ENCODE assay signal across 8 mouse cellular contexts in genomic region chr8:46153042-46153441, GRCm38 (mm10). TPM values are rescaled to one million over a fixed set of nuclear protein-coding genes. Genes with fewer than 3 reads are reported as not detected.
DNase-seq lines count a peak whose midpoint lies in the region; ATAC-seq and TF ChIP-seq lines count a peak whose summit lies in the region.

No protein-coding gene starts in this region.

- H3K4me1 ChIP-seq in heart, embryonic 12.5 days (replicated peaks): peaks cover 11% of the 10 kb centered on the region; the same call in 1 of the 2 replicates
- H3K4me1 ChIP-seq in thymus, adult 2 months (replicated peaks; ENCODE audit: control insufficient read depth, insufficient read depth, low read length): peaks cover 7% of the 10 kb centered on the region
- peaks cover 34% of the 10 kb centered on the region for H3K4me1 ChIP-seq in liver, embryonic 12.5 days

- 35% methylated on average over 2 of the region's 2 CpGs for WGBS in heart, embryonic 12.5 days
- WGBS in thymus, adult 2 months: 0% methylated on average over 2 of the region's 2 CpGs
- WGBS in liver, embryonic 12.5 days (ENCODE audit: insufficient replicate concordance): 24% methylated on average over 2 of the region's 2 CpGs

- peak overlapping the region; percentile 95 for H3K4me2 ChIP-seq in heart, embryonic 12.5 days
- H3K4me2 ChIP-seq in liver, embryonic 12.5 days: peak overlapping the region; percentile 100

- no peak for TF ChIP-seq CTCF in thymus, adult 2 months (IDR thresholded peaks at IDR 0.05; ENCODE audit: borderline replicate concordance, control insufficient read depth, extremely low read depth, insufficient read depth, low read length, poor library complexity)

- ATAC-seq in heart, embryonic 12.5 days (ENCODE audit: insufficient number of reproducible peaks, low FRiP score): no peak
- ATAC-seq in liver, embryonic 12.5 days: no peak

- H3K9me3 ChIP-seq in heart, embryonic 12.5 days (replicated peaks): peaks cover 2% of the 10 kb centered on the region; the same call in 1 of the 2 replicates
- H3K9me3 ChIP-seq in liver, embryonic 12.5 days (replicated peaks): no peaks in the 10 kb centered on the region

- no peak for DNase-seq in heart, adult 9 months (ENCODE audit: low spot score in 2 of 2)
- DNase-seq in thymus, adult 2 months: no peak
- DNase-seq in thymus, postnatal 10 days (ENCODE audit: low spot score in 2 of 2): no peak
- no peak for DNase-seq in frontal cortex, postnatal 25 days (ENCODE audit: low spot score in 2 of 2)
- DNase-seq in layer of hippocampus, adult 9-10 months (ENCODE audit: low spot score): no peak
- DNase-seq in right cerebral cortex, postnatal 10 days (ENCODE audit: low spot score in 2 of 2): no peak

- peak overlapping the region; percentile 92; the same call in 1 of the 2 replicates for H3K4me3 ChIP-seq in heart, embryonic 12.5 days
- H3K4me3 ChIP-seq in thymus, adult 2 months (ENCODE audit: control insufficient read depth, insufficient read depth, low read length): no peak overlapping the region
- peak overlapping the region; percentile 86 for H3K4me3 ChIP-seq in liver, embryonic 12.5 days

- no peaks in the 10 kb centered on the region for H3K36me3 ChIP-seq in heart, embryonic 12.5 days
- H3K36me3 ChIP-seq in thymus, adult 2 months (ENCODE audit: control insufficient read depth, insufficient read depth, low read length): no peaks in the 10 kb centered on the region
- H3K36me3 ChIP-seq in liver, embryonic 12.5 days: no peaks in the 10 kb centered on the region

- no peak overlapping the region for H3K9ac ChIP-seq in heart, embryonic 12.5 days
- peak overlapping the region; percentile 86; the same call in 1 of the 2 replicates for H3K9ac ChIP-seq in liver, embryonic 12.5 days

- 0 out of 2 replicates have a peak, but pooled peaks cover 6% of the 10 kb centered on the region for H3K27me3 ChIP-seq in heart, embryonic 12.5 days (replicated peaks)
- H3K27me3 ChIP-seq in thymus, adult 2 months (ENCODE audit: control insufficient read depth, insufficient read depth, low read length): no peaks in the 10 kb centered on the region
- H3K27me3 ChIP-seq in liver, embryonic 12.5 days (replicated peaks): peaks cover 12% of the 10 kb centered on the region; the same call in 1 of the 2 replicates

- TF ChIP-seq POLR2A in thymus, adult 2 months (IDR thresholded peaks at IDR 0.05; ENCODE audit: control insufficient read depth, extremely low read depth, insufficient read depth, low read length, poor library complexity): no peak

- no peak overlapping the region for H3K27ac ChIP-seq in heart, embryonic 12.5 days (ENCODE audit: poor library complexity, severe bottlenecking)
- peak overlapping the region; percentile 99; the same call in 1 of the 2 replicates for H3K27ac ChIP-seq in thymus, adult 2 months (ENCODE audit: control insufficient read depth, insufficient read depth, low read length)
- H3K27ac ChIP-seq in liver, embryonic 12.5 days: no peak overlapping the region

RNA-seq across cellular contexts. Expression of gene Snx25, which starts 1.1 kb away (rescaled TPM):
- 5.8 and 6.3 TPM in 2 replicates for polyA plus RNA-seq in heart, embryonic 12.5 days (2016; fragmentation: Nextera tagmentation; extraction: Ambion mirVana)
- 7.5 and 8.7 TPM in 2 replicates for polyA plus RNA-seq in thymus, adult 2 months (2012; rRNA removed)
- 5.7 and 6.2 TPM in 2 replicates for polyA plus RNA-seq in liver, embryonic 12.5 days (2016; fragmentation: Nextera tagmentation; extraction: Ambion mirVana)

RNA-seq across cellular contexts. Expression of gene Cfap97, which starts 1.5 kb away (rescaled TPM):
- polyA plus RNA-seq in heart, embryonic 12.5 days (2016; fragmentation: Nextera tagmentation; extraction: Ambion mirVana): 21.4 and 22.6 TPM in 2 replicates
- 7.5 and 8.1 TPM in 2 replicates for polyA plus RNA-seq in thymus, adult 2 months (2012; rRNA removed)
- 12.1 and 12.5 TPM in 2 replicates for polyA plus RNA-seq in liver, embryonic 12.5 days (2016; fragmentation: Nextera tagmentation; extraction: Ambion mirVana)

RNA-seq across cellular contexts. Expression of gene Slc25a4, which starts 58.0 kb away (rescaled TPM):
- polyA plus RNA-seq in heart, embryonic 12.5 days (2016; fragmentation: Nextera tagmentation; extraction: Ambion mirVana): 1,672 and 1,682 TPM in 2 replicates
- polyA plus RNA-seq in thymus, adult 2 months (2012; rRNA removed): 238 and 569 TPM in 2 replicates
- 144 and 148 TPM in 2 replicates for polyA plus RNA-seq in liver, embryonic 12.5 days (2016; fragmentation: Nextera tagmentation; extraction: Ambion mirVana)
